Mouse (Mus musculus) limb, embryonic 13.5 days (tissue): ENCODE measurements around the gene Slc25a11. TPM values are rescaled to one million over a fixed set of nuclear protein-coding genes. Genes with fewer than 3 reads are reported as not detected.

Experiments
- ATAC-seq: fragments of 200-750 bp; cut with Nextera tagmentation; 2 replicates; pipeline ENCODE4 v1.8.0; 2017; ENCODE audit warnings: low read depth, moderate number of reproducible peaks, moderate TSS enrichment; ENCODE audit not compliant: low FRiP score
- H3K27ac ChIP-seq: fragments of 300-500 bp; sonication (generic); 2 replicates; pipeline ENCODE4 v1.5.1; 2015; ENCODE audit warnings: inconsistent platforms, mild to moderate bottlenecking, moderate library complexity
- H3K27me3 ChIP-seq: fragments of 300-500 bp; sonication (generic); 2 replicates; pipeline ENCODE4 v1.6.1; 2015; ENCODE audit warnings: mild to moderate bottlenecking, inconsistent platforms
- H3K36me3 ChIP-seq: fragments of 300-500 bp; sonication (generic); 2 replicates; pipeline ENCODE4 v1.6.1; 2015; ENCODE audit warnings: inconsistent platforms, mild to moderate bottlenecking, moderate library complexity
- H3K4me1 ChIP-seq: fragments of 300-500 bp; sonication (generic); 2 replicates; pipeline ENCODE4 v1.6.1; 2015; ENCODE audit warnings: inconsistent platforms
- H3K4me2 ChIP-seq: fragments of 300-500 bp; sonication (generic); replicated peaks from 2 replicates; pipeline ENCODE4 v1.6.1; 2015; ENCODE audit warnings: inconsistent platforms, mild to moderate bottlenecking, moderate library complexity
- H3K4me3 ChIP-seq: fragments of 300-500 bp; sonication (generic); 2 replicates; pipeline ENCODE4 v1.5.1; 2015; ENCODE audit warnings: moderate library complexity, mild to moderate bottlenecking, inconsistent platforms
- H3K9ac ChIP-seq: fragments of 300-500 bp; sonication (generic); 2 replicates; pipeline ENCODE4 v1.6.1; 2015; ENCODE audit warnings: mild to moderate bottlenecking, inconsistent platforms
- H3K9me3 ChIP-seq: fragments of 300-500 bp; sonication (generic); 2 replicates; pipeline ENCODE4 v1.6.1; 2016; ENCODE audit warnings: inconsistent platforms
- WGBS: fragments of 180-500 bp; shearing (Covaris S2); methylation state at CpG from one replicate; pipeline ENCODE4 v1.1.7; 2015; 5-methylcytosine and 5-hydroxymethylcytosine counted together
- polyA plus RNA-seq: library from polyadenylated mRNA; unstranded; fragments of >200 nt; fragmentation: Nextera tagmentation; extraction: Ambion mirVana; gene quantifications from 2 replicates; pipeline ENCODE4 v1.2.1, GENCODE M21; 2015

The Slc25a11 gene
- polyA plus RNA-seq, 1 experiment from 2014 or later = 165 TPM

GRCm38 (mm10) chr11:70645461-70646258 lies 1.6 kb downstream of the Slc25a11 start:
- no peak for ATAC-seq
- peaks cover 52% of the 10 kb centered on the region for H3K36me3 ChIP-seq
- no peaks in the 10 kb centered on the region for H3K27me3 ChIP-seq
- peak overlapping the region; percentile 91 for H3K27ac ChIP-seq
- H3K4me2 ChIP-seq = peak overlapping the region; percentile 77
- peak overlapping the region; percentile 88 for H3K9ac ChIP-seq
- H3K4me1 ChIP-seq = peaks cover 37% of the 10 kb centered on the region
- peak overlapping the region; percentile 91 for H3K4me3 ChIP-seq
- H3K9me3 ChIP-seq = no peaks in the 10 kb centered on the region
- 90% methylated on average over 12 of the region's 12 CpGs for WGBS

GRCm38 (mm10) chr11:70644564-70645103 lies 2.6 kb downstream of the Slc25a11 start:
- Histone ChIP-seq H3K4me1 (peaks cover 31% of the 10 kb centered on the region), H3K4me2 (no peak overlapping the region), H3K9me3 (no peaks in the 10 kb centered on the region), H3K9ac (no peak overlapping the region), H3K27me3 (no peaks in the 10 kb centered on the region), H3K36me3 (peaks cover 42% of the 10 kb centered on the region), H3K4me3 (no peak overlapping the region), H3K27ac (no peak overlapping the region)
- WGBS = 97% methylated on average over 8 of the region's 8 CpGs
- ATAC-seq = no peak

- Histone ChIP-seq H3K9ac (no peak overlapping the region), H3K4me1 (peaks cover 15% of the 10 kb centered on the region), H3K4me3 (no peak overlapping the region), H3K27me3 (no peaks in the 10 kb centered on the region), H3K9me3 (no peaks in the 10 kb centered on the region), H3K4me2 (no peak overlapping the region), H3K36me3 (peaks cover 27% of the 10 kb centered on the region), H3K27ac (no peak overlapping the region)
- WGBS = 96% methylated on average over 6 of the region's 6 CpGs
- no peak for ATAC-seq
Measured at GRCm38 (mm10) chr11:70643051-70643450, 4.2 kb downstream of the Slc25a11 start.

- 86% methylated on average over 7 of the region's 7 CpGs for WGBS
- H3K36me3 ChIP-seq = peaks cover 27% of the 10 kb centered on the region
- H3K27ac ChIP-seq = no peak overlapping the region
- peaks cover 12% of the 10 kb centered on the region for H3K4me1 ChIP-seq
- no peaks in the 10 kb centered on the region for H3K27me3 ChIP-seq
- ATAC-seq = no peak
- no peaks in the 10 kb centered on the region for H3K9me3 ChIP-seq
- no peak overlapping the region for H3K4me2 ChIP-seq
- no peak overlapping the region for H3K4me3 ChIP-seq
- no peak overlapping the region for H3K9ac ChIP-seq
Measured at GRCm38 (mm10) chr11:70641241-70641640, 6.0 kb downstream of the Slc25a11 start.

GRCm38 (mm10) chr11:70639976-70640375 lies 7.3 kb downstream of the Slc25a11 start:
- 88% methylated on average over 8 of the region's 8 CpGs for WGBS
- no peak for ATAC-seq
- Histone ChIP-seq H3K4me2 (no peak overlapping the region), H3K36me3 (peaks cover 17% of the 10 kb centered on the region), H3K9ac (no peak overlapping the region), H3K9me3 (no peaks in the 10 kb centered on the region), H3K4me1 (no peaks in the 10 kb centered on the region; the same call in 1 of the 2 replicates), H3K27me3 (no peaks in the 10 kb centered on the region), H3K27ac (no peak overlapping the region), H3K4me3 (no peak overlapping the region)

GRCm38 (mm10) chr11:70638714-70639278 lies 8.5 kb downstream of the Slc25a11 start, which contains the start of gene Gp1ba:
TSS of gene Gp1ba (plus strand) at chr11:70639122.
- Histone ChIP-seq H3K36me3 (peaks cover 6% of the 10 kb centered on the region), H3K27me3 (no peaks in the 10 kb centered on the region), H3K4me1 (no peaks in the 10 kb centered on the region), H3K27ac (no peak within 1 kb of the TSS), H3K9me3 (no peaks in the 10 kb centered on the region), H3K4me3 (no peak within 1 kb of the TSS), H3K9ac (no peak within 1 kb of the TSS), H3K4me2 (no peak within 1 kb of the TSS)
- ATAC-seq = no peak
- WGBS = 49% methylated on average over 5 of the region's 5 CpGs

GRCm38 (mm10) chr11:70638293-70638692 lies 9.0 kb downstream of the Slc25a11 start:
- Histone ChIP-seq H3K36me3 (peaks cover 6% of the 10 kb centered on the region), H3K27me3 (no peaks in the 10 kb centered on the region), H3K4me3 (no peak overlapping the region), H3K27ac (no peak overlapping the region), H3K9ac (no peak overlapping the region), H3K4me1 (no peaks in the 10 kb centered on the region), H3K9me3 (no peaks in the 10 kb centered on the region), H3K4me2 (no peak overlapping the region)
- no peak for ATAC-seq
- WGBS = 76% methylated on average over 1 of the region's 1 CpGs

GRCm38 (mm10) chr11:70637764-70638163 lies 9.5 kb downstream of the Slc25a11 start:
- H3K27me3 ChIP-seq = no peaks in the 10 kb centered on the region
- H3K27ac ChIP-seq = no peak overlapping the region
- no peak overlapping the region for H3K4me2 ChIP-seq
- H3K4me3 ChIP-seq = no peak overlapping the region
- WGBS = 94% methylated on average over 1 of the region's 1 CpGs
- no peak for ATAC-seq
- no peaks in the 10 kb centered on the region for H3K4me1 ChIP-seq
- no peak overlapping the region for H3K9ac ChIP-seq
- H3K9me3 ChIP-seq = no peaks in the 10 kb centered on the region
- peaks cover 2% of the 10 kb centered on the region for H3K36me3 ChIP-seq

- no peaks in the 10 kb centered on the region for H3K9me3 ChIP-seq
- no peak overlapping the region for H3K4me3 ChIP-seq
- H3K4me2 ChIP-seq = no peak overlapping the region
- WGBS = 75% methylated on average over 4 of the region's 4 CpGs
- H3K36me3 ChIP-seq = no peaks in the 10 kb centered on the region
- H3K27ac ChIP-seq = no peak overlapping the region
- H3K4me1 ChIP-seq = no peaks in the 10 kb centered on the region
- ATAC-seq = no peak
- no peak overlapping the region for H3K9ac ChIP-seq
- no peaks in the 10 kb centered on the region for H3K27me3 ChIP-seq
Measured at GRCm38 (mm10) chr11:70635601-70636000, 11.7 kb downstream of the Slc25a11 start.

- Histone ChIP-seq H3K36me3 (no peaks in the 10 kb centered on the region), H3K9me3 (no peaks in the 10 kb centered on the region), H3K4me2 (no peak overlapping the region), H3K27ac (no peak overlapping the region), H3K27me3 (no peaks in the 10 kb centered on the region), H3K9ac (no peak overlapping the region), H3K4me3 (no peak overlapping the region), H3K4me1 (no peaks in the 10 kb centered on the region)
- 75% methylated on average over 7 of the region's 7 CpGs for WGBS
- ATAC-seq = no peak
Measured at GRCm38 (mm10) chr11:70630129-70630528, 17.1 kb downstream of the Slc25a11 start.

GRCm38 (mm10) chr11:70629557-70629956 lies 17.7 kb downstream of the Slc25a11 start:
- Histone ChIP-seq H3K36me3 (no peaks in the 10 kb centered on the region), H3K9me3 (no peaks in the 10 kb centered on the region), H3K4me2 (no peak overlapping the region), H3K4me3 (no peak overlapping the region), H3K27ac (no peak overlapping the region), H3K9ac (no peak overlapping the region), H3K27me3 (no peaks in the 10 kb centered on the region), H3K4me1 (no peaks in the 10 kb centered on the region)
- no peak for ATAC-seq
- WGBS = 50% methylated on average over 5 of the region's 5 CpGs

- Histone ChIP-seq H3K4me3 (no peak overlapping the region), H3K9ac (no peak overlapping the region), H3K27ac (no peak overlapping the region), H3K9me3 (no peaks in the 10 kb centered on the region), H3K4me1 (no peaks in the 10 kb centered on the region), H3K4me2 (no peak overlapping the region), H3K36me3 (no peaks in the 10 kb centered on the region), H3K27me3 (no peaks in the 10 kb centered on the region)
- WGBS = 81% methylated on average over 2 of the region's 2 CpGs
- no peak for ATAC-seq
Measured at GRCm38 (mm10) chr11:70628431-70628830, 18.8 kb downstream of the Slc25a11 start.
